Comparison of ENCODE assay signal across 7 mouse cellular contexts in the genomic region with DNA sequence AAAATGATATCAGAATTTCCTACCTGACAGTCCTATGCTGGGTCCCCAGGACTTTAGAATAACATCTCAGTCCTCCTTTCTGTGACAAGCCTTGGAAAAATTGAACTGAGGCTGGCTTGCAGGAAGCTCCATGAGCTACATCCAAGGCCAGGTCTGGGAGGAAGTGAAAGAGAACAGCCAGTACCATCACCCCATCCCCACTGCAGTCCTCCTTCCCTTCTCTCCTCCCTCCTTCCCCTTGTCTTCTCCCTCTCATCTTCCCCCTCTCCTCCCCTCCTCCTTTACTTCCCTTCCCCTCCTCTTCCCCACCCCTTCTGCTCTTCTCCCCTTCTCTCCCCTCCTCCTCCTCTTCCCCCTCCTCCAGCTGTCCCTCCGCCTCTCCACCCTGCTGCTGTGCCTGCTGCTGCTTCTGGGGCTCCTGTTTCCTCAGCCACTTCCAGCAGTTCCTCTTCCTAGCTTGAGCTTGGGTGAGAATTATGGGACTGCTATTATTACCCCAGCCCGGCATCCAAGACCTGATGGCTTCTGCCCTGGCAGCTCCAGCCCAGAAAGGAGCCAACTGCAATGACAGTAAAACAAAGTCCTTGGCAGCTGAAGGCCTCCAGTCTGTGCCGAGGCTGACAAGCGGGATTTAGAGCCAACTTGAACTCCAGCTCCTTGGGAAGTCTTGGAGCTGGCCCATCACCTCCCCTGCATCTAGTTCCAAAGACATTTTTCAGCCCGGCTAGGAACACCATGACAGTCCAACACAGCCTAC.
A peak's percentile ranks its signal among the peaks of the same experiment; 100 is the strongest.
DNase-seq lines count a peak whose midpoint lies in the region; ATAC-seq and TF ChIP-seq lines count a peak whose summit lies in the region.

No protein-coding gene starts in this region.

- ATAC-seq in kidney, postnatal 0 days (replicated peaks; ENCODE audit: low FRiP score, low read depth), result no peak; the same call in 1 of the 2 replicates

- H3K4me2 ChIP-seq in kidney, postnatal 0 days (ENCODE audit: low read length), result no peak overlapping the region

- 23% methylated on average over 5 of the region's 5 CpGs for WGBS in kidney, postnatal 0 days

- TF ChIP-seq CTCF in kidney, postnatal 0 days (IDR thresholded peaks at IDR 0.05; ENCODE audit: low read depth), result no peak

- no peak overlapping the region for H3K27ac ChIP-seq in kidney, postnatal 0 days

- H3K4me3 ChIP-seq in kidney, postnatal 0 days (replicated peaks; ENCODE audit: low read depth, low read length), result no peak overlapping the region

- no peak overlapping the region for H3K9ac ChIP-seq in kidney, postnatal 0 days (ENCODE audit: low read depth, low read length)

- DNase-seq in adrenal gland, adult 2 months, result peak; percentile 83
- peak; percentile 73 to 78 for DNase-seq in adrenal gland, postnatal 36 days
- peak; percentile 86 for DNase-seq in gastrocnemius, adult 18-20 months (ENCODE audit: low spot score)
- peak; percentile 80 for DNase-seq in kidney, postnatal 0 days (ENCODE audit: low spot score)
- DNase-seq in lung, adult 18-20 months, result peak; percentile 37 to 47
- DNase-seq in skeletal muscle tissue, adult 2 months (ENCODE audit: low read depth, low spot score), result peak; percentile 81
- DNase-seq in retina, embryonic 14.5 days (ENCODE audit: low spot score), result no peak

- H3K9me3 ChIP-seq in kidney, postnatal 0 days (replicated peaks; ENCODE audit: low read length), result no peaks in the 10 kb centered on the region

- H3K4me1 ChIP-seq in kidney, postnatal 0 days (replicated peaks; ENCODE audit: insufficient read depth, low read length), result no peaks in the 10 kb centered on the region

- H3K36me3 ChIP-seq in kidney, postnatal 0 days (ENCODE audit: insufficient read depth, low read length), result no peaks in the 10 kb centered on the region

- no peaks in the 10 kb centered on the region for H3K27me3 ChIP-seq in kidney, postnatal 0 days (ENCODE audit: insufficient read depth, low read length)
